Mouse (Mus musculus): ENCODE measurements around the gene Pld2. TPM values are rescaled to one million over a fixed set of nuclear protein-coding genes. Genes with fewer than 3 reads are reported as not detected.
"Not testable (repeated sequence)": the region's sequence is repeated elsewhere in the genome, so short reads cannot be mapped to it uniquely, and the experiment has no call there.

Pld2 gene
- polyA plus RNA-seq, 1 experiment from 2014 or later = 2.0 TPM

GRCm38 (mm10) chr11:70525184-70525678 lies 14.6 kb upstream of the Pld2 start, which contains the start of gene Psmb6:
Psmb6 (plus strand) TSS chr11:70525367.
- DNase-seq (ENCODE audit: low spot score) = peak; percentile 96

DNA sequence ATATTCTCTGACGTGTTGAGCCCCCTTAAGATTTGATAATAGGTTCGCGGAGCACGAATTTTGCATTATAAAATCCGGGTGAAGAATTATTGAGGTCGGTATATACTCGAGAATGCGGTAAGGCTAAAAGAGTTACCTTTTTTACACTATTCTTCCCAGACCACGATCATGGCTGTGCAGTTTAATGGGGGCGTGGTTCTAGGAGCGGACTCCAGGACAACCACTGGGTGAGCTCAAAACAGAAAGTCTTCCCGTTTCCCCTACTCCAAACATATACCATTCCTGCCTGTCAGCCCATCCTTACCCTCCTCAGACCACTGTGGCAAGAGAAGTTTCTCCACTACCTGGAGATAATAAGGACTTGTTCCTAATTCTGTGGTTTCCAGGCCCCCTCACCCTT lies 14.1 kb upstream of the Pld2 start:
- DNase-seq (ENCODE audit: low spot score) = no peak

GRCm38 (mm10) chr11:70526211-70526610 lies 13.7 kb upstream of the Pld2 start:
- DNase-seq (ENCODE audit: low spot score) = no peak

GRCm38 (mm10) chr11:70528610-70529009 lies 11.3 kb upstream of the Pld2 start:
- no peak for DNase-seq (ENCODE audit: low spot score)

DNA sequence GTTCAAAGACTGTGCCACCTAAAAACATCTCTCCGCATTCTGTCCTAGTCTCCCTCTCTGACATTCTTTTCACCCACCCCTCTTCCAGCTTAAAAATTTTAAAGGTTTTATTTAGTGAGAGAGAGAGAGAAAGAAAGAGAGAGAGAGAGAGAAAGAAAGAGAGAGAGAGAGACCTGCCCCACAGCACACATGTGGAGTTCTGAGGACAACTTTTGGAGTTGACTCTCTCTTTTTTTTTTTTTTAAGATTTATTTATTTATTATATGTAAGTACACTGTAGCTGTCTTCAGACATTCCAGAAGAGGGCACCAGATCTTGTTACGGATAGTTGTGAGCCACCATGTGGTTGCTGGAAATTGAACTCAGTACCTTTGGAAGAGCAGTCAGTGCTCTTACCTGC lies 8.8 kb upstream of the Pld2 start:
- DNase-seq (ENCODE audit: low spot score) = not testable (repeated sequence)

DNA sequence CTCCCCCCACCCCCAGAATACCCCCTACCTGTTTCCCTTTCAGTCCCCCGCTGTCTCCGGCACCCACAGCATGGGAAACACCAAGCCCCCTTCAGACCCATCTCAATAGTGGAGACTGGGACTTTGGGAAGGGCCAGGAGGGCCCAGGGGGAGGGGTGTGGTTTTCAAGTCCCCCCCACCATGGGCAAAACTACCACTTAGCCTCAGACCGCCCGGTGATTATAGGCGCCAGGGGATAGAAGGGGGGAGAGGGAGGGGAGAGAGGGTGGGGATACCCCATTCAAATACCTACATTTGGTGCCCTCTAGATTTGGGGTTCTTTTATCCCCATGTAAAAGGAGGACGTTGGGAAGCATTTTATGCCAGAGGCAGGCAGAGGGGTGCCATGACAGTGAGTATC lies 7.0 kb upstream of the Pld2 start, which contains the start of gene Gm40193:
Gene Gm40193 (minus strand): TSS at position 101 of the 400 bp plus-strand sequence.
- no peak for DNase-seq (ENCODE audit: low spot score)

DNA sequence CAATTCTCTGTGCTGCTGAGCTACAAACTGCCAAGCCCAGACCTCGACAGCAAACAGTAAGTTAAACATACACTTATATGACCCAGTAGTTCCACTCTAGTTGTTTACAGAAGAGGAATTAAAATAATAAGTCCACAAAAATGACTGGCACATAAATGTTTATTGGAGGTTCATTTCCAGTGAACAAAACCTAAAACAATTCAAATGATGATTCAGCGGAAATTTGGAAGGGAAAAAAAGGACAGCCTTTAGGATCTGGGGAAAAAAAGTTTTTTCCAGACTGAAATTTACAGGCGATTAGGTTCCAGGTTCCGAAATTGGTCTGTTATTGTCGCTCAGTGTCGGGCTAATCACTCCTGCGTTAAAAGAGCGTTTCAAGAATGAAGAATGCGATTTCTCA lies 441 bp upstream of the Pld2 start:
- DNase-seq (ENCODE audit: low spot score) = no peak

GRCm38 (mm10) chr11:70540928-70541327 lies 1.1 kb downstream of the Pld2 start:
- no peak for DNase-seq (ENCODE audit: low spot score)

DNA sequence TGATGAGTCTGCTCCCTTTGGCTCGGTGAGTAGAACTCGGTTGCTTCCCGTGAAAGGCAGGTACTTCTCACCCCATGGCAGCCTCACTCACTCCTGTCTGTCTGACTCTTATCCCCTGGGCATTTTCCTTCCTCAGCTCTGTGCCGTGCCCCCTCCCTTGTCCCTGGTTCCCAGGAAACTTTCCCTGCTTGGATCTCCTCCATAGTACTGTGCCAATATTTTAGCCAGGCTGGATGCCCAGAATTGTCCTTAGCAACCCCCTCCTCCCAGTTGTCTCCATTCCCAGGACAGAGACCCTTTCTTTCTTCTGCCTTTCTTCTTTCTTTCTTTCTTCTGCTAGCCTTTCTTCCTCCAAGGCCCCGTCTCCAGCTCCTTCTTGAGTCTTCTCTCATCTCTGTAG lies 1.6 kb downstream of the Pld2 start:
- no peak for DNase-seq (ENCODE audit: low spot score)

GRCm38 (mm10) chr11:70544496-70544895 lies 4.6 kb downstream of the Pld2 start:
- no peak for DNase-seq (ENCODE audit: low spot score)

GRCm38 (mm10) chr11:70551526-70551925 lies 11.7 kb downstream of the Pld2 start:
- DNase-seq (ENCODE audit: low spot score) = no peak

- DNase-seq (ENCODE audit: low spot score) = no peak
These were observed 14.1 kb downstream of the Pld2 start for GRCm38 (mm10) chr11:70553940-70554339.

DNA sequence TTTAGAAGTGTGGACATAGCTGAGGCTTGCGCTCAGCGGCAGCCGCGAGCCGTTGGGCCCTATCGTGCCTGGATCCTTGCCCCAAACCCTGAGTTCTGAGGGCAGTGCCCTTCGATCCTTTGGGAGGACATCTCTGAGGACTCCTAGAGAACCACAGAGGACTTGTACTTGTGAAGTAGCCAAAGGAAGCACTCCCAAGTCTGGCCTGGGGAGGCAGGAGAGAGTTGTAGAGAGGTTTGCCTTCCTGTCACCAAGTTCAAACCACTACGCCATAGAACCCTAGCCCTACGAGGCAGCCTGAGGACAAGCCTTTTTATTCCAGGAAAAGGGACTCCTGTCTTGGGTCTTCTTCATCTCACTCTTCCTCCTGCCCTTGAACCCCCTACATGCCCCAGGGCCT lies 17.7 kb downstream of the Pld2 start:
- no peak for DNase-seq (ENCODE audit: low spot score)

- no peak for DNase-seq (ENCODE audit: low spot score)
These were observed 22.0 kb downstream of the Pld2 start for GRCm38 (mm10) chr11:70561937-70562286.

DNA sequence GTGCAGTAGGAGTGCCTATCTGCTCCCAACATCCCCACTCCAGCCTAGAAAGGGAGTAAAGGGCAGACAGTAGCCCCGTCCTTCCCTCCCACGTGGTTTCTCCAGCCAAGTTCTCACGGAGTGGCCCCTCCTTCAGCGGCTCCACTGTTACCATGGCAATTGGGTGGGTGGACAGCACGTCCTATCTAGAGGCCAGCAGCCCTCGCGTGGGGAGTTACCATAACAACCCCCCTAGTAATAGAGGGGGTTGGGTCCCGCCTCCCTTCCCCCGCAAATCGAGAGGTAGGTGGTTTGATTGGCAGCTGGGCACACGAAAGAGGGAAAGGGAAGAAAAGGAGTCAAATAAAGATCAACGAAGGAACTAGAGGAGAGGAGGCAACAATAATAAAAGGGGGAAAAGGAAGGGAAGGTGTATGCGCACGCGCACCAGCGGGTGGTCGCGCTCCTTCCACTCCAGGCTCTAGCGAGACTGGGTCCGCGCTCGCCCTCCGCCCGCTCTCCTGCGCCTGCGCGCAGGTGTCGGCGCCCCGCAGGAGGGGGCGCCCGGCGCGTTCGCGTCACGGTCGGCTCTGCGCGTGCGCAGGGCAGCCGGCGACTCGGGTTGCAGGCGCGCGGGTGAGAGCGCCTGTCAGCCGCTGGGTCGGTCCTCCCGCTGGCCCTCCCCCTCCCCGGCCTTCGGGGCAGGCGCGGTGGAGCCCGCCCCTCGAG lies 22.6 kb downstream of the Pld2 start, which contains the start of gene Mink1:
Gene Mink1 (plus strand): TSS at position 595 of the 708 bp plus-strand sequence.
- peak; percentile 93 for DNase-seq (ENCODE audit: low spot score)

- DNase-seq (ENCODE audit: low spot score) = no peak
These were observed 23.2 kb downstream of the Pld2 start for GRCm38 (mm10) chr11:70562995-70563469.

- peak; percentile 52 for DNase-seq (ENCODE audit: low spot score)
These were observed 23.8 kb downstream of the Pld2 start for GRCm38 (mm10) chr11:70563470-70564275.

DNA sequence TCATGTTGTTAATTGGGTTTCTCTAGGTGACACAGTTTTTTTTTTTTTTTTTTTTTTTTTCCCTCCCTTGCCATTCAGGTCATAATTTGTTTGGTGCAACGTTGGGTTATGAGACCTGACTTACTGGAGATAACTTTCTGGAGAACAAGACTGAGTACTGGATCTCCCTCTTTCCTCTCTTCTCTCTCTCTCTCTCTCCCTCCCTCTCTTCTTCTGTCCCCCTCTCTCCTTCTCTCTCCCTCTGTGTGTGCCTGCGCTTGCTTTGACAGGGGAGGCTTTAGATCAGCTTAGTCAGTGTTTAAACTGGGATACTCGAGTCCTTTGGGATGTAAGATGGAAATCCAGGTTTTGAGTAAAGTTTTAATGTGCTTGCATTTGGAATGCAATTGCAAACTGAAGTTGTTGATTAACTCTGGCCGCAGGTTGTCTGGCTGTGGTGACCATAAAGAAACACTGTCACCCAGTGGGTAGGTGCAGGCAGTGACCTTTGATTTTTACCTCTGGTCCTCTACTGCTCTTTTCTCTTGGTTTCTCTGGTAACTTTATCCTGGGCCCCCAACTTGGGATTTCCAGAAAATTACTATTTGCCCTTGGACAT lies 24.5 kb downstream of the Pld2 start:
- no peak for DNase-seq (ENCODE audit: low spot score)

DNA sequence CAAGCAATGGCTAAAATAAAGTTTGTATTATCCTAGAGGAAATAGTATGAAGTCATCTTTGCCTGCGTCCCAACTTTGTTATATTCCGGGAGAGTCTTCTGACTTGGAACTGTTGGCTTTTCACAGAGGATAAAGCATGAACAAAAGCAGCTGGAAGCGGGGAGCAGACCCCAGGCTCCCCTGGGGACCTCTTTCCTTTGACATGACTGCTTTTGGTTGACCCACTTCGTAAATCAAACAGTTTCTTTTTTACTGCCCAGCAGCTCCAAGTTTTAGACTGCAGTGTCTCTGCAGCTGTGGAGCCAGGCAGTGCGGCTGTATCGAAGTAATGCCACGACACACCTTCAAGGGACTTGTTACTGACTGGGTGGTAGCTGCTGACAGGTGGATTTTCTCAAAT lies 26.7 kb downstream of the Pld2 start:
- no peak for DNase-seq (ENCODE audit: low spot score)

DNA sequence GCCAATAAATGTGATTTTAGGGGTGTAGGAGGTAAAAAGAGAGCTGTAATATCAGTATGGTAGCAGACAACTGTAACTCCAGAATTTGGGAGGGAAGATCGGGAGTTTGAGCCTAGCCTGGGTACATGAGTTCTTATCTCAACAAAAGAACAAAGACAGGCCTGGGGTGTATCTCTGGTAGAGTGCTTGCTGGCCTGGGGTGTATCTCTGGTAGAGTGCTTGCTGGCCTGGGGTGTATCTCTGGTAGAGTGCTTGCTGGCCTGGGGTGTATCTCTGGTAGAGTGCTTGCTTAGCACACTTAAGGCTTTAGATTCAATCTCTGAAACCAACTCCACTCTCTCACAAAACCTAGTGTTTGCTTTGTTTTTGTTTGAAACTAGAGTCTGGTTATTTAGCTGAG lies 30.8 kb downstream of the Pld2 start:
- DNase-seq (ENCODE audit: low spot score) = not testable (repeated sequence)

DNA sequence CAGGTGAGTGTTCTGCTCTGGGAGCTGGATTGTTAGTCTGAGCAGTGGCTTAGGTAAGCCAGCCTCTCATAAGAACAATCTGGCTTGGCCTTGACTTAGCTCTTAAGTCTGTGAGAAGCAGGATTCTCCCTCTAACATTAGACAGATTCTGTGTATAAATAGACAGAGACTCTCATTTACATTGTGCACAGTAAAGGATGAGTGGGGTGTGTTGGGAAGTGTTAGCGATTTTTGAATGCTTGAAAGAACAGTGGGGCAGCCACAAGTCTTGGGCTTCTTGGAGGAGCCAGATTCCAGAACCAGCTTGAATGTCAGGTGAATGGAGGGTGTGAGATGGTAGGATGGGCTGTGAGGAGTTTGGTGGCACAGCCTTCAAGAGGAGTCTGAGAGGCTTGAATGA lies 31.8 kb downstream of the Pld2 start:
- DNase-seq (ENCODE audit: low spot score) = no peak

- no peak for DNase-seq (ENCODE audit: low spot score)
These were observed 32.6 kb downstream of the Pld2 start for GRCm38 (mm10) chr11:70572348-70572902.
